Mouse (Mus musculus) ES-Bruce4 (cell line): ENCODE measurements at regions not wholly inside any gene's neighbourhood (a gene's known extent, or its start where the extent isn't known, plus 50 kb on each side); places are given as distances from the start of the nearest gene placed in this dataset.

ENCODE experiments used
- CTCF ChIP-seq: IDR thresholded peaks from one replicate; pipeline ENCODE4 v1.8.1; 2011; ENCODE audit warnings: low read depth, low read length
- EP300 ChIP-seq: IDR thresholded peaks from 2 replicates; pipeline ENCODE4 v1.6.1; 2011; ENCODE audit warnings: low read depth, low read length; ENCODE audit not compliant: insufficient read depth
- POLR2A ChIP-seq: IDR thresholded peaks from one replicate; pipeline ENCODE4 v1.8.1; 2011; ENCODE audit warnings: low read length; ENCODE audit not compliant: insufficient read depth

DNA sequence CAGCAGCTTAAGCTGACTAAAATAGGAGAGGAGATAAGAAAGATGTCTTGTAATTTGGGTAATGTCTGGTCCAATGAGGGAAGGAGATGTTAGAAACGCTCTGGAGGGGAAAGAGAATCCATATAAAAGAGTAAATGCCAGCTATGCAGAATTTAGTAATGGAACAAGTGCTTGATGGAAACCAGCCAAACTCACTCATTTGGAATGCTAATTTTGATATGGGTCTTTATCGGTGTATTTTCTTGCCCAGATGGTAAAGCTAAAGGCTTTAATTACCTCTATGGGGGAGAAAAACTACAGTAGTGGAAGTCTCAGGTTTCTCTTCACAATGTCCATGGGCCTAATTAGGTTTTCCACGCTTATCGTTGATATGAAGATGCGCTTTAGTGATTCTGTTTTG, 518.3 kb downstream of the Lmo7 start:
- TF ChIP-seq CTCF (no peak), POLR2A (no peak), EP300 (no peak)
